Mouse (Mus musculus): Measurements from ENCODE around the gene Raf1. TPM values are rescaled to one million over a fixed set of nuclear protein-coding genes. Genes with fewer than 3 reads are reported as not detected.

The Raf1 gene
- polyA plus RNA-seq, 1 experiment from 2014 or later: 161 TPM

DNA sequence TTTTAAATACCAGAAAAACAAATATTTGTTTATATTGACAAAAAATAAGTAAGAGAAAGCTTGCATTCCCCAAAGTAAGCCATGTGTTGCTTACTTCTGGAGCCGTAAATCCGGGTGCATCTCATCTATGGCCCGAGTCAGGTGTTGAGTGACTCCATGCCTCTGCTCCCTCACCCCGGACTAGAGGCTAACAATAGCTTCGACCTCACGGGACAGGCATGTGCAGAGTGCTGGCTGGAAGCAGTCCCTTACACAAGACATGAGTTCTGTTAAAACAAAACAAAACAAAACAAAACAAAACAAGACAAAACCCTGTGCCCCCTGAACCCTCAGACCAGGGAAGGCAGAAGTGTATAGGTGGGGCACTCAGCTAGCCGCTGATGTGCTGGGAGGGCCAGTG is 18.7 kb upstream of the Raf1 start:
- 56% methylated on average over 7 of the region's 7 CpGs for WGBS
- ATAC-seq (replicated peaks): no peak

DNA sequence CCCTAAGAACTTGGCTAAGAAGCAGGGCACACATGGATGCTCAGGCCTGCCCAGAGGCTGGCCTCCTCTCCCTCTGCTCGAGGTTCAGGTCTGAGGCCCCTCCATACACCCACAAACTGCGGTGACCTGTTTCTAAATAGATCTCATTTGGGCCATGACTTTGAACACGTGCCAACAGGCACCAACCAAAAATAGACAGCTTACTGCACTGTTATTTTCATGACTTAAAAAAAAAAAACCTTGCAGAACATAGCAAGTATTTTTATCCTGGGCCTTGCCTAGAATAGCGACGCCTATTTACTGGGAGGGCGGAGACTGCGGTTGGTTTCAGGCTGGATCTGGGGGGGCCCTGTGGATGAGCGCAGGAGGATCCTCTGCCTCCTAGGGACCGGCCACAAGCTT is 18.0 kb upstream of the Raf1 start:
- H3K4me2 ChIP-seq (replicated peaks): no peak overlapping the region
- no peaks in the 10 kb centered on the region for H3K9me3 ChIP-seq
- H3K4me1 ChIP-seq: no peaks in the 10 kb centered on the region
- no peaks in the 10 kb centered on the region for H3K27me3 ChIP-seq
- H3K36me3 ChIP-seq: no peaks in the 10 kb centered on the region
- WGBS: 54% methylated on average over 9 of the region's 9 CpGs
- H3K27ac ChIP-seq (replicated peaks): no peak overlapping the region
- H3K9ac ChIP-seq (replicated peaks): no peak overlapping the region
- no peak overlapping the region for H3K4me3 ChIP-seq
- ATAC-seq (replicated peaks): no peak

More for the DNA sequence above, 18.7 kb upstream of the Raf1 start:
- Histone ChIP-seq H3K36me3 (no peaks in the 10 kb centered on the region), H3K9me3 (no peaks in the 10 kb centered on the region), H3K9ac (replicated peaks) (no peak overlapping the region), H3K4me1 (no peaks in the 10 kb centered on the region), H3K27me3 (no peaks in the 10 kb centered on the region), H3K27ac (replicated peaks) (no peak overlapping the region), H3K4me2 (replicated peaks) (no peak overlapping the region), H3K4me3 (no peak overlapping the region)

DNA sequence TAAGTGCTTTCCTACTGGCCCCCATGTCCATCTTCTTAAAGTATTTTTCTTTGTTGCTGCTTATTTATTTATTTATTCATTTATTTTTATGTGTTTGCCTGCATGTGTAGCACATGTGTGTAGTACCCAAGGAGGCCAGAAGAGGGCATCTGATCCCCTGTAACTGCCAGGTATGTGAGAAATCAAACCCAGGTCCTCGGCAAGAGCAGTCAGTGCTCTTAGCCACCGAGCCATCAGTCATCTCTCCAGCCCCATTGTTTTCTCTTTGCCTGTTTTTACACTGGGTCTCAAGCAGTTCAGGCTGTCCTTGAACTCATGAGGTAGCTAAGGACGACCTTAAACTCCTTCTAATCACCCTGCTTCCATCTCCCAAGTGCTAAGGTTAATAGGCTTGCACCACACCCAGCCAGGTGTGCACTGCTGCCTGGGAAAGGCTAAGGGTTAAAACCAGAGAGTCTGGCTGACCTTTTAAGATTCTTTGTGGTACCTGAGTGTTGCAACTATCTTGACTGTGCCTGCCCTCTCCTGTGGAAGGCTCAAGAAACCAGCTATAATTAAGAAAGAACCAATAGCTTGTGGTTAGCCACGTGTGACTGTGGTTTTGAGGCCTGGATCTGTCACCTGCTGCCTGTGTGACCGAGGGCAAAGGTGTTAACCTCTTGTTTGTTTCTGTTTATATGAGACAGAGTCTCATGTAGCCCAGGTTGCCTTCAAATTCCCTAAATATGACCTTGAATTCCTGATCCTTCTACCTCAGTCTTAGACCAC is 16.7 kb upstream of the Raf1 start:
- H3K27me3 ChIP-seq: no peaks in the 10 kb centered on the region
- H3K4me3 ChIP-seq: no peak overlapping the region
- no peaks in the 10 kb centered on the region for H3K36me3 ChIP-seq
- H3K4me1 ChIP-seq: no peaks in the 10 kb centered on the region
- no peaks in the 10 kb centered on the region for H3K9me3 ChIP-seq
- no peak overlapping the region for H3K4me2 ChIP-seq (replicated peaks)
- no peak for ATAC-seq (replicated peaks)
- WGBS: 60% methylated on average over 5 of the region's 5 CpGs
- H3K9ac ChIP-seq (replicated peaks): no peak overlapping the region
- H3K27ac ChIP-seq (replicated peaks): no peak overlapping the region

DNA sequence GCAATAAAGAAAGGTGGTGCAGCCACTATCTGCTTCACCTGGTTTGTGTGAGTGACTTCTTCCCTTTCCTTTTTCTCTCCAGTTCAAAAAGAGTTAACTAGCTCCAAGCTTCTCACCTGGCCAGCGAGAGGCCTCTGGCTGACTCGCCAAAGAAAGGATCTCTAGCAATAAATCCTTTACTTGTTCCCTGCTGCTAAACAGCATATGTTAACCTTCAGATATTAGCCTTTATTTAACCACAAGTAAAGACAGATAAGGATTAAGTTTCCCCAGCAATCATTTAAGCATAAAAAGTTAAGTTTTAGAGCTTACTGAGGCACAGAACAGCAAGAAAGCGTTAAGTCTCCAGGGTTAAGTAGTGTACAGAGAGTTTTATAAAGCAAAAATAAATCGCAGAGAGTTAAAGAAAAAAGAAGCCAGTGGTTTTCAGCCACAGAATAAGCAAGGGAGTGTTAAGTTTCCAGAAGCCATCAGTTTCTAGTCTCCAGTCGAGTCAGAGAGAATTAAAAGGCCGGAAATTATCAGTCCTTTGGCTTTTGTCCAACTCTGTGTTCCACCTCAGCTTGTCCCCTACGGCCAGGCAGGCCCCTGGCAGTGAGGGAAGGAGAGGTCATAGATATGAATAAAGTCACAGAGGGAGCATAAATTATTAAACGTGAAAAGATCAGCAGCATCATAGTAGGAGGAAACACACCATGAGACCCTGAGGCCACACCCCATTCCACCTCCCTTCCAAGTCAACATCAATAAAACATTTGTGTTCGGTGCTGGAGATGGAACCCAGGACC is 15.9 kb upstream of the Raf1 start:
- Histone ChIP-seq H3K9me3 (no peaks in the 10 kb centered on the region), H3K9ac (replicated peaks) (no peak overlapping the region), H3K27me3 (no peaks in the 10 kb centered on the region), H3K27ac (replicated peaks) (no peak overlapping the region), H3K4me3 (no peak overlapping the region), H3K4me2 (replicated peaks) (no peak overlapping the region), H3K36me3 (no peaks in the 10 kb centered on the region), H3K4me1 (no peaks in the 10 kb centered on the region)
- ATAC-seq (replicated peaks): no peak
- WGBS: 66% methylated on average over 9 of the region's 9 CpGs

DNA sequence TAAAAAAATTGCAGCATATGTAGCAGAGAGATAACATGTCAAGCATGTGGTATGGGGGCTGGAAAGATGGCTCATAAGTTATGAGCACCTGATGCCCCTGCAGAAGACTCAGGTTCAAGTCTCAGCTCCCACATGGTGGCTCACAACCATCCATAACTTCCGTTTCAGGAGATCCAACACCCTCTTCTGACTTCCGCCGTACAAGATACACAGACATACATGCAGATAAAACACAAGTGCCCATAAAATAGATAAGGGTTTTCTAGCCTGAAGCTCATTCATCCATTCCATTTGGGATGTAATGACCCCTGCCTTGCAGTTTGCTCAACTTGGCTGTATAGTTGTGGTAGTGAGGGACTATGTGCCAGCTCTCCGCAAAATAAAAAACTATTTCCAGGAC is 13.7 kb upstream of the Raf1 start:
- H3K9ac ChIP-seq (replicated peaks): no peak overlapping the region
- H3K27me3 ChIP-seq: no peaks in the 10 kb centered on the region
- no peak overlapping the region for H3K4me2 ChIP-seq (replicated peaks)
- H3K9me3 ChIP-seq: no peaks in the 10 kb centered on the region
- 91% methylated on average over 4 of the region's 4 CpGs for WGBS
- ATAC-seq (replicated peaks): no peak
- no peaks in the 10 kb centered on the region for H3K36me3 ChIP-seq
- no peaks in the 10 kb centered on the region for H3K4me1 ChIP-seq
- H3K4me3 ChIP-seq: no peak overlapping the region
- no peak overlapping the region for H3K27ac ChIP-seq (replicated peaks)

DNA sequence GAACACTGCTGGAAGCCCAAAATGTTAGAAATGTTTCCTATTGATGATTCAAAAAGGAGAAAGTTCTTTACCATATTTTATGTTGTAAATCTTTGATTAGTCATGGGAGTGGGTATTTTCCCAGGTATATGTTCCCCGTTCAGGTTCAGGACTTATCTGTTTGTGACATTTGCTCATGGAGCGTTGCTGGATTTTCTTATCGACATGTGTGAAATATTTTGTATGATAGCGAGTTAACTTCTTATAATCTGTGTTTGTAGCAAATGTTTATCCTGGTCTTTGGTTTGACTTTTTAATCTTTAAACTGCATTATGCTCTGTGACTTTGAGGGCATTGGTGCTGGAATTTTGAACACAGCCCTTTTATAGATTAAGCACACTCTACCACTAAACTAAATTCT is 12.2 kb upstream of the Raf1 start:
- WGBS: 87% methylated on average over 4 of the region's 4 CpGs
- no peaks in the 10 kb centered on the region for H3K9me3 ChIP-seq
- no peaks in the 10 kb centered on the region for H3K36me3 ChIP-seq
- ATAC-seq (replicated peaks): no peak
- no peak overlapping the region for H3K27ac ChIP-seq (replicated peaks)
- H3K4me2 ChIP-seq (replicated peaks): no peak overlapping the region
- H3K4me3 ChIP-seq: no peak overlapping the region
- no peak overlapping the region for H3K9ac ChIP-seq (replicated peaks)
- no peaks in the 10 kb centered on the region for H3K4me1 ChIP-seq
- H3K27me3 ChIP-seq: no peaks in the 10 kb centered on the region

DNA sequence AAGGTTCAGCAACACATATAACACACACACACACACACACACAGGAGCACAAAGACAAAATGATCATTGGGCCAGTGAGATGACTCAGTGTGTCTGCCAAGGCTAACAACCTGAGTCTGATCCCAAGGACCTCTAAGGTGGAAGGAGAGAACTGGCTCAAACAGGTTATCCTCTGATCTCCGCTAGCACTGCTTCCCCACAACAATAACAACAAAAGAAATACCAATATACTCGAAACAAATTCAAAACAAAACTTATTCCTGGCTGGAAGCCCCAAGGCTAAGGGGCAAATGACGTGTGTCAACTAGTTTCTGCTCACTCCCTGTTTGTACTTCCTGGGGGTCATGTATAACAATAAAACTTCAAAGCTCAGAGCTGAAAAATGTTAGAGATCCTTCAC is 11.3 kb upstream of the Raf1 start:
- H3K4me2 ChIP-seq (replicated peaks): no peak overlapping the region
- H3K9ac ChIP-seq (replicated peaks): no peak overlapping the region
- H3K9me3 ChIP-seq: no peaks in the 10 kb centered on the region
- 66% methylated on average over 3 of the region's 3 CpGs for WGBS
- no peaks in the 10 kb centered on the region for H3K27me3 ChIP-seq
- no peak overlapping the region for H3K27ac ChIP-seq (replicated peaks)
- no peaks in the 10 kb centered on the region for H3K4me1 ChIP-seq
- no peaks in the 10 kb centered on the region for H3K36me3 ChIP-seq
- no peak overlapping the region for H3K4me3 ChIP-seq
- ATAC-seq (replicated peaks): no peak

DNA sequence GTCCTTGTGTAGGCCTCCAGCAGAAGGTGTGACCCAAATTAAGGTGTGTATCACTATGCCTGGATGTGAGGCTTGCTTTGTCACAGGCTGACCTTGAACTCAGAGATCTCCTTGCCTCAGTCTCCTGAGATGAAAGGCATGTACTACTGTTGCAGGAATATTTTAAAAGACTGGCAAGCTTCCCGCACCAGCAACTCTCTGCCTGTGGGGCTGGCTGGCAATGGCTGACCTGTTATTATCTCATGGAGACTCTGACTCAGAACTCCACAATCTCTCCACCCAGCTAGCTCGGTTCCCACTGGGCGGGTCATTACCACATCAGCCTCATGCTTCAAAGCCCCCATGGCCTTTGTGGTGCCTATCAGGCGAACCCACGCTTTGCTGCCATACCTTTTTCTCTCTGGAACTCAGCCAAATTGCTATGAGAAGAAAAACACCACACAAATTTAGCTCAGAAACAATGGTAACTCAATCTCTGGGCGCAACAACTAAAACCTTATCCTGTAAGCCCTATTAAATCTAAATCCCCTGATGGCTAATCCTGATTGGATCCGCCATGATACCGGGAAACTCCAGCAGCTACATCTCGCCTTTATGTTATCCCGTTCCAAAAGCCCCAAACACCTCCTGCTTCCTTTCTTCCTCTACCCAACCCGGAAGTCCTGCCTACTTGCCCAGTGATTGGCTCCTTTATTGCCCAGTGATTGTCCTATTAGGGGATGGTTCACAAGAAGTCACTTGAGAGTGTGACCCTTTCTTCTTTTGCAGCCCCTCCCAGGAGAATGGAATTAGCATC is 8.6 kb upstream of the Raf1 start:
- Histone ChIP-seq H3K4me1 (no peaks in the 10 kb centered on the region), H3K4me2 (replicated peaks) (no peak overlapping the region), H3K4me3 (no peak overlapping the region), H3K36me3 (no peaks in the 10 kb centered on the region), H3K27ac (replicated peaks) (no peak overlapping the region), H3K9ac (replicated peaks) (no peak overlapping the region), H3K27me3 (no peaks in the 10 kb centered on the region), H3K9me3 (no peaks in the 10 kb centered on the region)
- 46% methylated on average over 11 of the region's 11 CpGs for WGBS
- no peak for ATAC-seq (replicated peaks)

DNA sequence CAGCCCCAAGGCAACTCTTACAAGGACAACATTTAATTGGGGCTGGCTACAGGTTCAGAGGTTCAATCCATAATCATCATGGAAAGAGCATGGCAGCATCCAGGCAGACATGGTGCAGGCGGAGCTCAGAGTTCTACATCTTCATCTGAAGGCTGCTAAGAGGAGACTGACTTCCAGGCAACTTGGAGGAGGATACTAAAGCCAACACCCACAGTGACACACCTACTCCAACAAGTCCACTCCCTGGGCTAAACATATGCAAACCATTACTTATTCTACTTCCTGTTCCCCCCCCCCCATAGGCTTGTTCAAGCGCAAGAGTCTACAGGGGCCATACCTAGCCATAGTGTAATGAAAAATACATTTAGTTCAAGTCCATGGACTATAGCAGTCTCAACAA is 7.8 kb upstream of the Raf1 start:
- H3K9ac ChIP-seq (replicated peaks): no peak overlapping the region
- no peak overlapping the region for H3K4me3 ChIP-seq
- WGBS: 96% methylated on average over 2 of the region's 2 CpGs
- H3K9me3 ChIP-seq: no peaks in the 10 kb centered on the region
- no peaks in the 10 kb centered on the region for H3K27me3 ChIP-seq
- no peak overlapping the region for H3K27ac ChIP-seq (replicated peaks)
- H3K4me2 ChIP-seq (replicated peaks): no peak overlapping the region
- no peak for ATAC-seq (replicated peaks)
- H3K36me3 ChIP-seq: no peaks in the 10 kb centered on the region
- no peaks in the 10 kb centered on the region for H3K4me1 ChIP-seq

DNA sequence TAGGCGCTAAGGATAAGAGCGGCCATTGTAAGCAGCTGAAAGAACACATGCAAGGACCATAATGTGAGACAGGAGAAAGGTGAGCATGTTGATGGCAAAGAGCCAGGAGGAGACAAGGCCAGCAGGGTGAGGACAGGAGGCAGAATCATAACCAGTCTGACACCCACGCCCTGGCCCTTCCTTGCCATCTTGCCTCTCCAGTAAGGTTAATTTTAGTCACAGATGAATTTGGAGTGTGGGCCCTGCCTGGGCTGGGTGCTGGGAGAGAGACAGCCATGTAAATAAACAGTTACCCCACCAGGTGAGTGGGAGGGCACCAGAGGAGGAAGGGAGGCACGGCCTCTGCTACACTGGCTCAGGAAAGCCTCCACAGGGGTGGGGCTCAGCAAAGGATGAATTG is 4.6 kb upstream of the Raf1 start:
- Histone ChIP-seq H3K36me3 (no peaks in the 10 kb centered on the region), H3K9ac (replicated peaks) (no peak overlapping the region), H3K27me3 (no peaks in the 10 kb centered on the region), H3K4me3 (no peak overlapping the region), H3K9me3 (no peaks in the 10 kb centered on the region), H3K4me1 (peaks cover 4% of the 10 kb centered on the region), H3K27ac (replicated peaks) (no peak overlapping the region), H3K4me2 (replicated peaks) (no peak overlapping the region)
- no peak for ATAC-seq (replicated peaks)
- 83% methylated on average over 4 of the region's 4 CpGs for WGBS

DNA sequence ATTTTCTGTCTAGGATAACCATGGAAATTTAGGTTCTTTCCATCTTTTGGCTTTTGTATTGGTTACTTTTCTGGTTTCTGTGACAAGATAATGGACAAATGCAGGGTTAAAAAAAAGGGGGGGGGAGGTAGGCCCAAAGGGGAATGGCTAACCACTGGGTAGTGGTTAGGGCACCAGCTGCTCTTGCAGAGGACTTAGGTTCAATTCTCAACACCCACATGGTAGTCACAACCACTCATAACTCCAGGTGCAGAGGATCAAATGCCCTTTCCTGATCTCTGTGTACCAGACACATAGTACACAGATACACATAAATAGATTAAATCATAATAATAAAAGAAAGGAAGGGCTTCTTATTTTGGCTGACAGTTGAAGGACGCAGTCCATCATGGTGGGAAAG is 1.6 kb upstream of the Raf1 start:
- peaks cover 17% of the 10 kb centered on the region for H3K4me1 ChIP-seq
- no peak overlapping the region for H3K27ac ChIP-seq (replicated peaks)
- no peaks in the 10 kb centered on the region for H3K9me3 ChIP-seq
- H3K4me3 ChIP-seq: no peak overlapping the region
- ATAC-seq (replicated peaks): no peak
- WGBS: 92% methylated on average over 1 of the region's 1 CpGs
- H3K36me3 ChIP-seq: no peaks in the 10 kb centered on the region
- H3K27me3 ChIP-seq: no peaks in the 10 kb centered on the region
- H3K9ac ChIP-seq (replicated peaks): no peak overlapping the region
- no peak overlapping the region for H3K4me2 ChIP-seq (replicated peaks)

DNA sequence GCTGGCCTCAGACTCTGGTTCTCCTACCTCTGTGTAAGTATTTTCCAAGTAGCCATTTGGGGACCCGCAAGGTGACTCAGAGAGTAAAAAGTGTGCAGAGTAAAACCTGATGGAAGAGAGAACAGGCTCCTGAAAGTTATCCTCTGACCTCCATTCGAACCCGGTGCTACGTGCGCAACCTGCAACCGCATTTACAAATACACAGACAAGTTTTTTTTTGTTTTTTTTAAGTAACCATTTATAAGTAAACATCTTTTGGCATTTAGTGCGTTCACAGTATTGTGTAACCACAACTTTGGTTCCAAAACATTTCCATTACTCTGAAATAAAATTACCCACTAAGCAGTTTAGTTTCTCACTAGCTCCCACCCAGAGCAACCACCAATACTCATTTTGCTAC is 1.0 kb upstream of the Raf1 start:
- Histone ChIP-seq H3K4me1 (peaks cover 23% of the 10 kb centered on the region), H3K36me3 (no peaks in the 10 kb centered on the region), H3K4me3 (peak overlapping the region; percentile 86), H3K9ac (replicated peaks) (no peak overlapping the region; the same call in 1 of the 2 replicates), H3K9me3 (no peaks in the 10 kb centered on the region), H3K4me2 (replicated peaks) (peak overlapping the region; percentile 49; the same call in 1 of the 2 replicates), H3K27me3 (no peaks in the 10 kb centered on the region), H3K27ac (replicated peaks) (peak overlapping the region; percentile 98; the same call in 1 of the 2 replicates)
- no peak for ATAC-seq (replicated peaks)
- 97% methylated on average over 7 of the region's 7 CpGs for WGBS
